Mouse (Mus musculus): ENCODE measurements around the gene Rpl5.

DNA sequence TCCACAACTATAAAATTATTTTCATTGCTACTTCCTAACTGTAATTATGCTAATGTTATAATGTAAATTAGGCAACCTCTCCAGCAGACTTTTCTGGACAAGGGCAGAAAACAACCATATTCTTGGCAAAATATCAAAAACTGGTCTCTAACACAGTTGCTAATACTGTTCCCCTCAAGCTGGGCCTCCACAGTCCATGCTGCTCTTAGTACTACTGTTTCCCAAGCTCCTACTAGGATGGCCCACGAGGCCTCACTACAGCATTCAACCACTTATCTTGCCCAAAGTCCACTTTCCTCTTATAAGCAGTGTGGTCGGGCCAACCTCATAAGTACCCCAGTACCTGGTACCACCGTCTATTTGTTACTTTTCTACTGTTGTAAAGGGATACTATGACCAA lies 45.7 kb upstream of the Rpl5 start:
- TF ChIP-seq EP300 (IDR thresholded peaks at IDR 0.05; ENCODE audit: insufficient read depth, low read depth, low read length) (no peak), CTCF (IDR thresholded peaks at IDR 0.05) (no peak), POLR2A (IDR thresholded peaks at IDR 0.05; ENCODE audit: insufficient read depth, low read depth, low read length) (no peak)

All from heart, adult 2 months (tissue).